Mouse (Mus musculus) limb, embryonic 13.5 days (tissue): ENCODE measurements around the gene Anapc7. TPM values are rescaled to one million over a fixed set of nuclear protein-coding genes. Genes with fewer than 3 reads are reported as not detected.
A peak's percentile ranks its signal among the peaks of the same experiment; 100 is the strongest.

Experiments
- ATAC-seq: fragments of 200-750 bp; cut with Nextera tagmentation; 2 replicates; pipeline ENCODE4 v1.8.0; 2017; ENCODE audit warnings: low read depth, moderate number of reproducible peaks, moderate TSS enrichment; ENCODE audit not compliant: low FRiP score
- H3K27ac ChIP-seq: fragments of 300-500 bp; sonication (generic); 2 replicates; pipeline ENCODE4 v1.5.1; 2015; ENCODE audit warnings: inconsistent platforms, mild to moderate bottlenecking, moderate library complexity
- H3K27me3 ChIP-seq: fragments of 300-500 bp; sonication (generic); 2 replicates; pipeline ENCODE4 v1.6.1; 2015; ENCODE audit warnings: mild to moderate bottlenecking, inconsistent platforms
- H3K36me3 ChIP-seq: fragments of 300-500 bp; sonication (generic); 2 replicates; pipeline ENCODE4 v1.6.1; 2015; ENCODE audit warnings: inconsistent platforms, mild to moderate bottlenecking, moderate library complexity
- H3K4me1 ChIP-seq: fragments of 300-500 bp; sonication (generic); 2 replicates; pipeline ENCODE4 v1.6.1; 2015; ENCODE audit warnings: inconsistent platforms
- H3K4me2 ChIP-seq: fragments of 300-500 bp; sonication (generic); replicated peaks from 2 replicates; pipeline ENCODE4 v1.6.1; 2015; ENCODE audit warnings: inconsistent platforms, mild to moderate bottlenecking, moderate library complexity
- H3K4me3 ChIP-seq: fragments of 300-500 bp; sonication (generic); 2 replicates; pipeline ENCODE4 v1.5.1; 2015; ENCODE audit warnings: moderate library complexity, mild to moderate bottlenecking, inconsistent platforms
- H3K9ac ChIP-seq: fragments of 300-500 bp; sonication (generic); 2 replicates; pipeline ENCODE4 v1.6.1; 2015; ENCODE audit warnings: mild to moderate bottlenecking, inconsistent platforms
- H3K9me3 ChIP-seq: fragments of 300-500 bp; sonication (generic); 2 replicates; pipeline ENCODE4 v1.6.1; 2016; ENCODE audit warnings: inconsistent platforms
- WGBS: fragments of 180-500 bp; shearing (Covaris S2); methylation state at CpG from one replicate; pipeline ENCODE4 v1.1.7; 2015; 5-methylcytosine and 5-hydroxymethylcytosine counted together
- polyA plus RNA-seq: library from polyadenylated mRNA; unstranded; fragments of >200 nt; fragmentation: Nextera tagmentation; extraction: Ambion mirVana; gene quantifications from 2 replicates; pipeline ENCODE4 v1.2.1, GENCODE M21; 2015

Gene Anapc7
- 56.2 and 59.1 TPM in 2 replicates for polyA plus RNA-seq

DNA sequence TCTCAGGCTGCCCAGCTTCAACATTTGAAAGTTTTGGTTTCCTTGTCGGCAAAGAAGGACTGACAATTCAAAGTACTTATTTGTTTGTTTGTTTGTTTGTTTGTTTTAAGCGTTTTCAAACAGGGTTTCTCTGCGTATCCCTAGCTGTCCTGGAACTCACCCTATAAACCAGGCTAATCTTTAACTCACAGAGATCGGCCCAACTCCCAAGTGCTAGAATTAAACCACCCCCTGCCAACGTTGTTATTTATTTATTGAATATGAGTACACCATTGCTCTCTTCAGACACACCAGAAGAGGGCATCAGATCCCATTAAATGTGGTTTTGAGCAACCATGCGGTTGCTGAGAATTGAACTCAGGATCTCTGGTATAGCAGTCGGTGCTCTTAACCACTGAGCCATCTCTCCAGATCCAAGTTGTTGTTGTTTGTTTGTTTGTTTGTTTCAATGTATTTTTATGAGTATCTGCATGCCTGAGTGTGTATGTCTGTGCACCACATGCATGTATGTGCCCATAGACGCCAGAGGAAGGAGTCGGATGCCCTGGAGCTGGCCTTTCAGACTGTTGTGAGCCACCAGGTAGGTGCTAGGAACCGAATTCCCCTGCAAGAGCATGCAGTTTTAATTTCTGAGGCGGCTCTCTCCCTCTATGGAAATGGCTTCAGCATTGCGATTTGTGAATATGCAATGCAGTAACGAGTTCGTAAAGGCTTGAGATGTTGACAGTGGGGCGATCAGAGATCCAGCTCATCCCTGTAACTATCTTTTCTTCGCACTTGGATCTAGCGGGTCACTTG is at the start of gene Anapc7:
Gene Anapc7, plus strand, starts transcription at position 423 of the 798 bp plus-strand sequence.
- Histone ChIP-seq H3K27ac (peak within 1 kb of the TSS; percentile 84), H3K4me3 (peak within 1 kb of the TSS; percentile 99), H3K27me3 (no peaks in the 10 kb centered on the region), H3K9me3 (no peaks in the 10 kb centered on the region), H3K4me1 (peaks cover 15% of the 10 kb centered on the region), H3K36me3 (peaks cover 11% of the 10 kb centered on the region), H3K4me2 (peak within 1 kb of the TSS; percentile 96), H3K9ac (peak within 1 kb of the TSS; percentile 97)
- peak; percentile 18; the same call in 1 of the 2 replicates for ATAC-seq
- WGBS: 22% methylated on average over 17 of the region's 17 CpGs

DNA sequence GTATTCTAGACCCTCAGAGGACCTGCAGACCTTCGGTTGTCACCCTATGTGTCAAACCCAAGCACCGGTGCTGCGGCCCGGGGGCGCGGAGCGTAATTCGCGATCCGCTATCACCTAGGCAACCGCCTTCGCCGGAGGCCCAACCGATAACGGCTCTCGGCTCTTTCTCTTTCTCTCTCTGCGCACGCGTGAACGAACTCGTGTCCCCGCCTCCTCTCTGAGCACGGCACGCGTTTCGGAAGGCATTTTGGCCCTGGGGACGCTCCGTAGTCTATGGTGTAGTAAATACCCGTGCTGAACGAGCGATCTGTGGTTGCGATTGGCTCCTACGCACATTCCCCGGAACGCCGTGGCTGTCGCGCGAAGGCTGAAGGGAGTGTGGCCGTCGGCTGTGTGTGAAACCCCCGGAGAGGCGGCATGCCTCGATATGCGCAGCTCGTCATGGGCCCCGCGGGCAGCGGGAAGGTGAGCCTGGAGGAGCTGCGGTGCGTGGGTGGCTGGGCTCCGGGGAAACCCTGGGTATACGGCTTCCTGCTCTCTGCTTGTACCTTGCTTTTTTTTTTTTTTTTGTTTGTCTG is 49.2 kb upstream of the Anapc7 start, which contains the start of gene Fam216a:
Gene Fam216a, minus strand, starts transcription at position 173 of the 578 bp plus-strand sequence.
- peak within 1 kb of the TSS; percentile 75 for H3K4me2 ChIP-seq
- under 1% methylated on average over 52 of the region's 53 CpGs for WGBS
- H3K4me3 ChIP-seq: peak within 1 kb of the TSS; percentile 79
- H3K27me3 ChIP-seq: no peaks in the 10 kb centered on the region
- peaks cover 21% of the 10 kb centered on the region for H3K4me1 ChIP-seq
- H3K9me3 ChIP-seq: no peaks in the 10 kb centered on the region
- H3K9ac ChIP-seq: peak within 1 kb of the TSS; percentile 86
- ATAC-seq: peak; percentile 95
- peak within 1 kb of the TSS; percentile 95 for H3K27ac ChIP-seq
- peaks cover 52% of the 10 kb centered on the region for H3K36me3 ChIP-seq

DNA sequence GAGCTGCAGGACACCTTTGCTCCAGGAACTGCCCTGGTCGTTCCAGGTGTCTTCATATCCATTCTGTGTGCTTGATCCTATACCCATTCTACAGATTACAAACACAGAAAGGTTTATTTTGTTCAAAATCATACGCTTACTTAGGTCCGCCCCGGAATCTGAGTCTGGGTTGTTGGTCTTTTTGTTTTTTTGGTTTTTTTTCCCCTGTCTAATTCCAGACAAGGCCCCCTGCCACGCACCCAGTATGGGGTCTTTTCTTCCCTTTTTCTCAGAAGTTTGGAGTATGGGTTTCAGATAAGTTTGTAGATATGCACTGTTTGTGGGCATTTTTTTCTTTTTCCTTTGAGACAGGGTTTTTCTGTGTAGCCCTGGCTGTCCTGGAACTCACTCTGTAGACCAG is 48.6 kb upstream of the Anapc7 start:
- 9% methylated on average over 5 of the region's 5 CpGs for WGBS
- Histone ChIP-seq H3K27ac (peak overlapping the region; percentile 74; the same call in 1 of the 2 replicates), H3K27me3 (no peaks in the 10 kb centered on the region), H3K9ac (peak overlapping the region; percentile 80), H3K4me3 (peak overlapping the region; percentile 79), H3K4me1 (peaks cover 21% of the 10 kb centered on the region), H3K36me3 (peaks cover 47% of the 10 kb centered on the region), H3K9me3 (no peaks in the 10 kb centered on the region), H3K4me2 (peak overlapping the region; percentile 75)
- ATAC-seq: no peak

DNA sequence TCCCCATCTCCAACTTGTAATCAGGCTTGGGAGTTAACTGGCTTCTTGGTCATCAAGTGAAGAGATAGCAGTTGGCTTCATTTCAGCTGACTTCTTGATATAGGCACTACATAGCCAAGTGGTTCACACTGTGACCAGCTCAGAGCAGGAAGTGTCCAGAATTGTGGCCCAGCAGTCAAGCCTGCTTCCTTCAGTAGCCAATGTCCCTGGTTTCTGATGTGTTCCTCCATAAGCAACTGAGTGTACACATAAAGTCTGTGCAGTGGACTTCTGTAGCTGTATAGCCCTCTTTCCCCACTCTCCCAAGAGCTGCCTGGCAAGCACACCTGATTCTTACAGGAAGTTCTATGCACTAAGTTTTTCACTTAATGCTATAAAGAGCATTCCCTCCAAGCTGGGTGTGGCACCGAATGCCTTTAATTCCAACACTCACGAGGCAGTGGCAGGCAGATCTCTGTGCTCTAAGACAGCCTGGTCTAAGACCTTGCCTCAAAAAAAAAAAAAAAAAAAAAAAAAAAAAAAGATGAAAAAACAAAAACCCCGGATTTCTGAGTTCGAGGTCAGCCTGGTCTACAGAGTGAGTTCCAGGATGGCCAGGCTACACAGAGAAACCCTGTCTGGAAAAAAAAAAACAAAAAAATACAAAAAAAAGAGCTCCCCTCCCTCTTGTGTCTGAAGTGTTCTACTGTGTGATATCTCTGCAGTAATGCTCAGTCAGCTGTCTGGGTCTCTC is 44.2 kb upstream of the Anapc7 start:
- Histone ChIP-seq H3K27me3 (no peaks in the 10 kb centered on the region), H3K4me1 (peaks cover 12% of the 10 kb centered on the region), H3K9ac (no peak overlapping the region), H3K36me3 (peaks cover 68% of the 10 kb centered on the region), H3K27ac (no peak overlapping the region), H3K9me3 (no peaks in the 10 kb centered on the region), H3K4me2 (no peak overlapping the region), H3K4me3 (no peak overlapping the region)
- 93% methylated on average over 4 of the region's 4 CpGs for WGBS
- no peak for ATAC-seq

DNA sequence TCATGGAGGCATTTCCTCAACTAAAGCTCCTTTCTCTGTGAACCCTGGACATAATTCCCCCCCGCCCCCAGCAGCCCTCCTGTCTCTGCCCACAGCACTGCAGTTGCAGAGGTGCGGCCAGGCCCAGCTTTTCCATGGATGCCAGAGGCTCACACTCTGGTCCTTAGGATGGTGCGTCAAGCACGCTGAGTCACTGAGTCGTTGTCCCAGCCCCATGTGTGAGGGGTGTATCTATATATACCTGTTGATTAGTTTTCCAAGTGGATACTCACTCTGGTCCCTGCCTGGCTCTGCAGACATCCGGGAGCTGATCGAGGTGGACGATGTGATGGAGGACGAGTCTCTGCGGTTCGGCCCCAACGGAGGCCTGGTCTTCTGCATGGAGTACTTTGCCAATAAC is 43.3 kb upstream of the Anapc7 start:
- H3K4me2 ChIP-seq: no peak overlapping the region
- H3K4me1 ChIP-seq: peaks cover 8% of the 10 kb centered on the region
- ATAC-seq: no peak
- peaks cover 75% of the 10 kb centered on the region for H3K36me3 ChIP-seq
- H3K4me3 ChIP-seq: no peak overlapping the region
- H3K9me3 ChIP-seq: no peaks in the 10 kb centered on the region
- H3K27me3 ChIP-seq: no peaks in the 10 kb centered on the region
- H3K27ac ChIP-seq: no peak overlapping the region
- WGBS: 96% methylated on average over 12 of the region's 12 CpGs
- no peak overlapping the region for H3K9ac ChIP-seq

DNA sequence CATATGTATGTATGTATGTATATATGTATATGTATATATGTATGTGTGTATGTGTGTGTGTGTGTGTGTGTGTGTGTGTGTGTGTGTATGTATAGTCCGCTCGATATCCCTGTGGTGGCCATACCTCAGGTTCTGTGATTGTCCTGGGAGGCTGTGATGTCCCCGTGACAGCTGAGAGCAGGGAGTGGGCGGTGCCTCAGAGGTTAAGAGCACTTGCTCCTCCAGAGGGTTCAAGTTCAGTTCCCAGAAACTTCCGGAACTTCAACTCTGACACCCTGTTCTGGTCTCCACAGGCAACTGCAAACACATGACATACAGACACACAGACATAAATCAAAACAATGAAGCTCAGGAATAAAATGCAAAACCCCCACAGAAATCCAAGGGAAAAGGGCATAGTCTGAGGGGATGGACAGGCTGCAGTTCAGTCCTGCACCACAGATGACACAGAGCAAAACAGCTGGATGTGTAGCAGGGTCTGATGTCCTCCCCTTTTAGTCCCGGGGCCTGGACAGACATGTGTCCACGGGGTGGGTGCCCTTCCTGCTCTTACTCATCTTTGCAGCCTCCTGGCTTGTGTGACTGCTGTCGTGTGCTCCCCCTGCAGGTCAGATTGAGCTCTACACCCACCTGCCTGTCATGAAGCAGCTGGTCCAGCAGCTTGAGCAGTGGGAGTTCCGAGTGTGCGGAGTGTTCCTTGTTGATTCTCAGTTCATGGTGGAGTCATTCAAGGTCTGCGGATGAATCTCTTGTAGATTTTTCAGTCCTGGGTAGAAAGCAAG is 41.9 kb upstream of the Anapc7 start:
- no peak overlapping the region for H3K27ac ChIP-seq
- ATAC-seq: peak; percentile 57; the same call in 1 of the 2 replicates
- H3K4me3 ChIP-seq: no peak overlapping the region
- H3K4me2 ChIP-seq: no peak overlapping the region
- no peaks in the 10 kb centered on the region for H3K27me3 ChIP-seq
- H3K9ac ChIP-seq: no peak overlapping the region
- H3K36me3 ChIP-seq: peaks cover 65% of the 10 kb centered on the region
- H3K9me3 ChIP-seq: no peaks in the 10 kb centered on the region
- no peaks in the 10 kb centered on the region for H3K4me1 ChIP-seq
- 62% methylated on average over 11 of the region's 11 CpGs for WGBS

DNA sequence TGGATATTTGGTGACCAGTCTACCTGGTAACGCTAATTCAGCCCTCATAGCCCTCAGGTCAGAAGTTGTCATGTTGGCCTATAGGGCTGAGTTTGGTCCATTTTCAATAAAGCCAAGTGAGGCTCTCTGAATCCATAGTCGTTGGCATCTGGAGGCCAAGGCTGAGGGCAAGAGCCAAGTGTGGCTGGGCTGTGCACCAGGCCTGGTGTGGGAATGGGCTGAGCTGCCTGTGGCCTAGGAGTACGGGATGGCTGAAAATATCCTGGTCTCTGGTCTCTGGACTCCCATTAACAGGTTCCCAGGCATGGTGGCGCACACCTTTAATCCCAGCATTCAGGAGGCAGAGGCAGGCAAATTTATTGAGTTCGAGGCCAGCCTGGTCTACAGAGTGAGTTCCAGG is 31.5 kb upstream of the Anapc7 start:
- H3K9me3 ChIP-seq: no peaks in the 10 kb centered on the region
- H3K4me3 ChIP-seq: no peak overlapping the region
- peaks cover 7% of the 10 kb centered on the region for H3K4me1 ChIP-seq
- H3K27me3 ChIP-seq: no peaks in the 10 kb centered on the region
- no peak overlapping the region for H3K27ac ChIP-seq
- WGBS: 89% methylated on average over 5 of the region's 5 CpGs
- H3K9ac ChIP-seq: no peak overlapping the region
- no peak for ATAC-seq
- no peak overlapping the region for H3K4me2 ChIP-seq
- peaks cover 7% of the 10 kb centered on the region for H3K36me3 ChIP-seq

DNA sequence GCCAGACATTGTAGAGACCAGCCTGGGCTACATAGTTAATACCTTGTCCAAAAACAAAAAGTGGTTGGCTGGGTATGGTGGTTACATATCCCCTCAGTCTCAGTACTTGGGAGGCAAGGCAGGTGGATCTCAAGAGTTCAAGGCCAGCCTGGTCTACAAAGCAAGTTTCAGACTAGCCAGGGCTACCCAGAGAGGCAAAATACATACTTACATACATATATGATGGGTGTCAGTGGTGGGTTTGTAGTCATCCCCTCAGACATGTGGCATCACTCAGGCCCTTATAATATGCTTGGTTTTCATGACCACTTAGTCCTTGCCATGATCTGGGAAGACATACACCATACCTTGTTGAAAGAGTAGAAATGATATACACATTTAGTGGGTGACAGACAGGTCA is 30.8 kb upstream of the Anapc7 start:
- peaks cover 11% of the 10 kb centered on the region for H3K36me3 ChIP-seq
- H3K27ac ChIP-seq: no peak overlapping the region
- no peaks in the 10 kb centered on the region for H3K27me3 ChIP-seq
- no peak for ATAC-seq
- H3K9me3 ChIP-seq: no peaks in the 10 kb centered on the region
- no peak overlapping the region for H3K4me2 ChIP-seq
- H3K4me1 ChIP-seq: peaks cover 7% of the 10 kb centered on the region
- H3K9ac ChIP-seq: no peak overlapping the region
- H3K4me3 ChIP-seq: no peak overlapping the region

DNA sequence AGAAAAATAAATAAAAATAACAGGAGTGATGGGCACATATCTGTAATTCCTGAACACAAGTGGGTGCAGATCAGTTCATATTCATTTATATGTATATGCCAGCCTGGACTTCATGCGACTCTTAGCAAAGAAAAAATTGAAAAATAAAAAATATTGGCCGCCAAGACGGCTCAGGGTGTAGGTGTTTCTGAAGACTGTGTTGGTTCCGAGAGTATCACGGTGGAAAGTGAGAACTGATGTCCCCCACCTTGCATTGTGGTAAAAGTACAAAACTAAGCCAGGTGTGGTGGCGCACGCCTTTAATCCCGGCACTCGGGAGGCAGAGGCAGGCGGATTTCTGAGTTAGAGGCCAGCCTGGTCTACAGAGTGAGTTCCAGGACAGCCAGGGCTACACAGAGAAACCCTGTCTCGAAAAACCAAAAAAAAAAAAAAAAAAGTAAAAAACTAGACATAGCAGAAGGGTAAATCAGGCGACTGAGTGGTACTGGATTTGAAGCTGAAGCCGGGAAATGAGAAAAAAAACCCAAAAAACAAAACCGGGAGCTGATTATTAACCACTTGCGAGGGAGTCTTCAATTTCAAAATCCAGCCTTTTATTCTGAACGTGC is 30.2 kb upstream of the Anapc7 start:
- peak overlapping the region; percentile 84 for H3K4me3 ChIP-seq
- no peak overlapping the region for H3K9ac ChIP-seq
- peaks cover 7% of the 10 kb centered on the region for H3K4me1 ChIP-seq
- 0 out of 2 replicates have a peak, but pooled peaks have one; percentile 28 for ATAC-seq
- no peaks in the 10 kb centered on the region for H3K9me3 ChIP-seq
- peaks cover 11% of the 10 kb centered on the region for H3K36me3 ChIP-seq
- 54% methylated on average over 16 of the region's 16 CpGs for WGBS
- peak overlapping the region; percentile 35 for H3K4me2 ChIP-seq
- H3K27ac ChIP-seq: no peak overlapping the region
- H3K27me3 ChIP-seq: no peaks in the 10 kb centered on the region

DNA sequence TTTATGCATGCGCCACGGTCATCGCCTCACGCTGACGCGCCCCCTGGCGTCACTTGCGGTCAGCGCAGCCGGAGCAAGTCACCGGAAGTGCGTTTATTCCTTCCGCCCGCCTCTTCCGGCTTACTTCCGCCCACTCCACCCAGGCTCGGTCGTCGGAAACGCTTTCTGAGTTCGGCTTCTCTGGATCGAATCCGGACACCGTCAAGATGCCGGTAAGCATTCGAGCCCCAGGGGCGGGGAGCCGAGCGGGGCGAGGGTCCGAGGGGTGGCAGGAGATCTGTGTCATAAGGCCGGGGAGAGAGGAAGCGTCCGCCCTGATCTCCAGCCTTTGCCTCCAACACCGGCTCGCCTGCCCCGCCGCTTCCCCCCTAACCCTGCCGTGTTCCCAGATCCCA is 29.7 kb upstream of the Anapc7 start, which contains the start of gene Arpc3:
Gene Arpc3, plus strand, starts transcription at position 93 of the 395 bp plus-strand sequence.
- ATAC-seq: peak; percentile 91
- Histone ChIP-seq H3K4me3 (peak within 1 kb of the TSS; percentile 84), H3K27ac (no peak within 1 kb of the TSS), H3K4me1 (peaks cover 7% of the 10 kb centered on the region), H3K27me3 (no peaks in the 10 kb centered on the region), H3K4me2 (peak within 1 kb of the TSS; percentile 80), H3K9ac (peak within 1 kb of the TSS; percentile 87), H3K9me3 (no peaks in the 10 kb centered on the region), H3K36me3 (peaks cover 15% of the 10 kb centered on the region)
- under 1% methylated on average over 39 of the region's 39 CpGs for WGBS
